Mouse (Mus musculus): ENCODE results near the gene Rdh19.
"Not testable (repeated sequence)": the region's sequence is repeated elsewhere in the genome, so short reads cannot be mapped to it uniquely, and the experiment has no call there.

Rdh19 gene

GRCm38 (mm10) chr10:127849628-127850027 is at the start of gene Rdh19:
Gene Rdh19, plus strand, starts transcription at chr10:127849928.
- H3K27me3 ChIP-seq (ENCODE audit: control insufficient read depth, insufficient read depth, low read length, poor library complexity, severe bottlenecking) = no peaks in the 10 kb centered on the region
- H3K36me3 ChIP-seq (ENCODE audit: control insufficient read depth, insufficient read depth, low read length, poor library complexity, severe bottlenecking) = no peaks in the 10 kb centered on the region
- DNase-seq (ENCODE audit: low read depth, low spot score) = no peak

GRCm38 (mm10) chr10:127800891-127801290 is 48.8 kb upstream of the Rdh19 start, which contains the start of gene Rdh16:
Gene Rdh16, plus strand, starts transcription at chr10:127801152.
- no peaks in the 10 kb centered on the region for H3K36me3 ChIP-seq (ENCODE audit: control insufficient read depth, insufficient read depth, low read length, poor library complexity, severe bottlenecking)
- no peak for DNase-seq (ENCODE audit: low read depth, low spot score)
- no peaks in the 10 kb centered on the region for H3K27me3 ChIP-seq (ENCODE audit: control insufficient read depth, insufficient read depth, low read length, poor library complexity, severe bottlenecking)

- DNase-seq (ENCODE audit: low read depth, low spot score) = no peak
- Histone ChIP-seq H3K27me3 (ENCODE audit: control insufficient read depth, insufficient read depth, low read length, poor library complexity, severe bottlenecking) (no peaks in the 10 kb centered on the region), H3K36me3 (ENCODE audit: control insufficient read depth, insufficient read depth, low read length, poor library complexity, severe bottlenecking) (no peaks in the 10 kb centered on the region)
These were observed 48.1 kb upstream of the Rdh19 start for GRCm38 (mm10) chr10:127801612-127802011.

GRCm38 (mm10) chr10:127802236-127802635 is 47.5 kb upstream of the Rdh19 start:
- Histone ChIP-seq H3K36me3 (ENCODE audit: control insufficient read depth, insufficient read depth, low read length, poor library complexity, severe bottlenecking) (no peaks in the 10 kb centered on the region), H3K27me3 (ENCODE audit: control insufficient read depth, insufficient read depth, low read length, poor library complexity, severe bottlenecking) (no peaks in the 10 kb centered on the region)
- DNase-seq (ENCODE audit: low read depth, low spot score) = no peak

GRCm38 (mm10) chr10:127804416-127804815 is 45.3 kb upstream of the Rdh19 start:
- DNase-seq (ENCODE audit: low read depth, low spot score) = no peak
- Histone ChIP-seq H3K36me3 (ENCODE audit: control insufficient read depth, insufficient read depth, low read length, poor library complexity, severe bottlenecking) (no peaks in the 10 kb centered on the region), H3K27me3 (ENCODE audit: control insufficient read depth, insufficient read depth, low read length, poor library complexity, severe bottlenecking) (no peaks in the 10 kb centered on the region)

GRCm38 (mm10) chr10:127815888-127816287 is 33.8 kb upstream of the Rdh19 start:
- DNase-seq (ENCODE audit: low read depth, low spot score) = no peak
- Histone ChIP-seq H3K27me3 (ENCODE audit: control insufficient read depth, insufficient read depth, low read length, poor library complexity, severe bottlenecking) (no peaks in the 10 kb centered on the region), H3K36me3 (ENCODE audit: control insufficient read depth, insufficient read depth, low read length, poor library complexity, severe bottlenecking) (no peaks in the 10 kb centered on the region)

GRCm38 (mm10) chr10:127817268-127817910 is 32.3 kb upstream of the Rdh19 start:
- not testable (repeated sequence) for H3K27me3 ChIP-seq (ENCODE audit: control insufficient read depth, insufficient read depth, low read length, poor library complexity, severe bottlenecking); DNase-seq (ENCODE audit: low read depth, low spot score); H3K36me3 ChIP-seq (ENCODE audit: control insufficient read depth, insufficient read depth, low read length, poor library complexity, severe bottlenecking)

- not testable (repeated sequence) for H3K27me3 ChIP-seq (ENCODE audit: control insufficient read depth, insufficient read depth, low read length, poor library complexity, severe bottlenecking); H3K36me3 ChIP-seq (ENCODE audit: control insufficient read depth, insufficient read depth, low read length, poor library complexity, severe bottlenecking); DNase-seq (ENCODE audit: low read depth, low spot score)
These were observed 27.9 kb upstream of the Rdh19 start for GRCm38 (mm10) chr10:127821806-127822205.

GRCm38 (mm10) chr10:127825386-127825785 is 24.3 kb upstream of the Rdh19 start:
- Histone ChIP-seq H3K27me3 (ENCODE audit: control insufficient read depth, insufficient read depth, low read length, poor library complexity, severe bottlenecking) (no peaks in the 10 kb centered on the region), H3K36me3 (ENCODE audit: control insufficient read depth, insufficient read depth, low read length, poor library complexity, severe bottlenecking) (no peaks in the 10 kb centered on the region)
- DNase-seq (ENCODE audit: low read depth, low spot score) = peak; percentile 8

- Histone ChIP-seq H3K27me3 (ENCODE audit: control insufficient read depth, insufficient read depth, low read length, poor library complexity, severe bottlenecking) (no peaks in the 10 kb centered on the region), H3K36me3 (ENCODE audit: control insufficient read depth, insufficient read depth, low read length, poor library complexity, severe bottlenecking) (no peaks in the 10 kb centered on the region)
- no peak for DNase-seq (ENCODE audit: low read depth, low spot score)
These were observed 20.6 kb upstream of the Rdh19 start for GRCm38 (mm10) chr10:127829121-127829520.

- not testable (repeated sequence) for H3K36me3 ChIP-seq (ENCODE audit: control insufficient read depth, insufficient read depth, low read length, poor library complexity, severe bottlenecking); H3K27me3 ChIP-seq (ENCODE audit: control insufficient read depth, insufficient read depth, low read length, poor library complexity, severe bottlenecking); DNase-seq (ENCODE audit: low read depth, low spot score)
These were observed 15.5 kb upstream of the Rdh19 start for GRCm38 (mm10) chr10:127834186-127834585.

- Histone ChIP-seq H3K36me3 (ENCODE audit: control insufficient read depth, insufficient read depth, low read length, poor library complexity, severe bottlenecking) (no peaks in the 10 kb centered on the region), H3K27me3 (ENCODE audit: control insufficient read depth, insufficient read depth, low read length, poor library complexity, severe bottlenecking) (no peaks in the 10 kb centered on the region)
- DNase-seq (ENCODE audit: low read depth, low spot score) = no peak
These were observed 14.4 kb upstream of the Rdh19 start for GRCm38 (mm10) chr10:127835292-127835691.

GRCm38 (mm10) chr10:127837793-127838192 is 11.9 kb upstream of the Rdh19 start:
- not testable (repeated sequence) for H3K36me3 ChIP-seq (ENCODE audit: control insufficient read depth, insufficient read depth, low read length, poor library complexity, severe bottlenecking); H3K27me3 ChIP-seq (ENCODE audit: control insufficient read depth, insufficient read depth, low read length, poor library complexity, severe bottlenecking); DNase-seq (ENCODE audit: low read depth, low spot score)

GRCm38 (mm10) chr10:127838539-127838938 is 11.2 kb upstream of the Rdh19 start:
- no peak for DNase-seq (ENCODE audit: low read depth, low spot score)
- no peaks in the 10 kb centered on the region for H3K36me3 ChIP-seq (ENCODE audit: control insufficient read depth, insufficient read depth, low read length, poor library complexity, severe bottlenecking)
- no peaks in the 10 kb centered on the region for H3K27me3 ChIP-seq (ENCODE audit: control insufficient read depth, insufficient read depth, low read length, poor library complexity, severe bottlenecking)

- no peaks in the 10 kb centered on the region for H3K36me3 ChIP-seq (ENCODE audit: control insufficient read depth, insufficient read depth, low read length, poor library complexity, severe bottlenecking)
- DNase-seq (ENCODE audit: low read depth, low spot score) = no peak
These were observed 9.0 kb upstream of the Rdh19 start for GRCm38 (mm10) chr10:127840776-127841175.

GRCm38 (mm10) chr10:127845945-127846344 is 3.8 kb upstream of the Rdh19 start:
- H3K27me3 ChIP-seq (ENCODE audit: control insufficient read depth, insufficient read depth, low read length, poor library complexity, severe bottlenecking); DNase-seq (ENCODE audit: low read depth, low spot score); H3K36me3 ChIP-seq (ENCODE audit: control insufficient read depth, insufficient read depth, low read length, poor library complexity, severe bottlenecking): not testable (repeated sequence)

More at GRCm38 (mm10) chr10:127840776-127841175, 9.0 kb upstream of the Rdh19 start:
- no peaks in the 10 kb centered on the region for H3K27me3 ChIP-seq (ENCODE audit: control insufficient read depth, insufficient read depth, low read length, poor library complexity, severe bottlenecking)

Measured in splenic B cell, adult 2 months (primary cell).